Mouse (Mus musculus): Measurements from ENCODE around the gene Klf13. TPM values are rescaled to one million over a fixed set of nuclear protein-coding genes. Genes with fewer than 3 reads are reported as not detected.

The Klf13 gene
- polyA plus RNA-seq, 1 experiment = 20.1 TPM

DNA sequence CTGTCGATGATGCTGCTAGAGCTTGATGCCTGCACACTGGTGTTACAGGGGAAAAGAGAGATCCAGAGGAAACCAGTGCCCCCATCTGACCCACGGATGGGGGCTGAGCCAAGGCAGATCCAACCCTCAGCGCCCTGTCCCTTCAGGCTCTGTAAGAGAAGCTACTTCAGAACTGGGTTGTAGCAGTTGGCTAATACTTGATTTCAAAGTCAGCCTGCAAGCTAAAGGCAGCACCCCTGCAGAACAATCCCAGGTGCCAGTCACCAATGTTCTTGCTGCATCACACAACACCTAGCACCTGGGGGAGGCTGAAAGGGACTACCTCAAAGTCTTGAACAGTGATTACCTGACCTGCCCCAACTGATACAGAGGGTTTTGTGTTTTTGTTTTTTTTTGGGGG, 36.8 kb downstream of the Klf13 start:
- H3K27me3 ChIP-seq (ENCODE audit: control insufficient read depth, insufficient read depth, insufficient read length) = no peaks in the 10 kb centered on the region
- no peak overlapping the region for H3K4me3 ChIP-seq (ENCODE audit: insufficient read depth, poor library complexity, severe bottlenecking)
- TF ChIP-seq USF1 (IDR thresholded peaks at IDR 0.05; ENCODE audit: low read depth) = no peak
- no peak for TF ChIP-seq MAX (IDR thresholded peaks at IDR 0.05)
- TF ChIP-seq MYOD1 (IDR thresholded peaks at IDR 0.05; ENCODE audit: control insufficient read depth, insufficient read length, low read depth) = no peak
- TF ChIP-seq CTCF (IDR thresholded peaks at IDR 0.05; ENCODE audit: control insufficient read depth, insufficient read depth, insufficient read length) = no peak
- no peak for TF ChIP-seq MYOG (IDR thresholded peaks at IDR 0.05; ENCODE audit: control insufficient read depth, extremely low read depth, insufficient read length)
- no peak for TF ChIP-seq FOSL1 (IDR thresholded peaks at IDR 0.05; ENCODE audit: insufficient read depth, low read length, poor library complexity, severe bottlenecking)
- no peak for TF ChIP-seq CEBPB (IDR thresholded peaks at IDR 0.05; ENCODE audit: low read depth)
- H3K36me3 ChIP-seq (ENCODE audit: control insufficient read depth, insufficient read depth) = no peaks in the 10 kb centered on the region
- H3K79me2 ChIP-seq (ENCODE audit: control insufficient read depth, insufficient read depth) = peaks cover 97% of the 10 kb centered on the region
- peaks cover 73% of the 10 kb centered on the region for H3K79me3 ChIP-seq (ENCODE audit: low read depth)
- H3ac ChIP-seq (ENCODE audit: control insufficient read depth, insufficient read length, low read depth) = no peak overlapping the region

DNA sequence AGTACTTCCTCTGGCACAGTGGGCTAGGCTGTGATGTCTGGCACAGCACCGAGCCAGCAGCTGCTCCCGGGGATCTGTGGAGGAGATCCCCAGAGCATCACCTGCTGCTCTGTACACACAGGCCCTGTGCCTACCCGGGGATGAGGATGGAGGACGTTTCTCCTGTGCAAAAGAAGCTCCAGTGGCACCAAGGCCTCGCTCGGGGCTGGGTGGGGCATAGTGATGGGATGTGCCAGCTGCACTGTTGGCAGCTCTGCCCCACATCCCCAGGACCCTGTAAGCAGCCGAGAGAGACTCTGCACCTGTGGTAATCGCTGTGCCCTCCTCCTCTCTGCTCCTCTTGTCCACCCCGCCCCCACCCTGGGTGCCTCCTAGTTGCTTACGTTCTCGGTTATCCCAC, 37.4 kb downstream of the Klf13 start:
- H3K4me3 ChIP-seq (ENCODE audit: insufficient read depth, poor library complexity, severe bottlenecking) = no peak overlapping the region
- H3ac ChIP-seq (ENCODE audit: control insufficient read depth, insufficient read length, low read depth) = no peak overlapping the region
- H3K79me2 ChIP-seq (ENCODE audit: control insufficient read depth, insufficient read depth) = peaks cover 97% of the 10 kb centered on the region
- peaks cover 68% of the 10 kb centered on the region for H3K79me3 ChIP-seq (ENCODE audit: low read depth)
- TF ChIP-seq MYOD1 (IDR thresholded peaks at IDR 0.05; ENCODE audit: control insufficient read depth, insufficient read length, low read depth) = no peak
- TF ChIP-seq CEBPB (IDR thresholded peaks at IDR 0.05; ENCODE audit: low read depth) = no peak
- TF ChIP-seq FOSL1 (IDR thresholded peaks at IDR 0.05; ENCODE audit: insufficient read depth, low read length, poor library complexity, severe bottlenecking) = no peak
- TF ChIP-seq MYOG (IDR thresholded peaks at IDR 0.05; ENCODE audit: control insufficient read depth, extremely low read depth, insufficient read length) = no peak
- H3K36me3 ChIP-seq (ENCODE audit: control insufficient read depth, insufficient read depth) = no peaks in the 10 kb centered on the region
- H3K27me3 ChIP-seq (ENCODE audit: control insufficient read depth, insufficient read depth, insufficient read length) = no peaks in the 10 kb centered on the region

- TF ChIP-seq CEBPB (IDR thresholded peaks at IDR 0.05; ENCODE audit: low read depth) = no peak
- no peak overlapping the region for H3ac ChIP-seq (ENCODE audit: control insufficient read depth, insufficient read length, low read depth)
- peaks cover 97% of the 10 kb centered on the region for H3K79me2 ChIP-seq (ENCODE audit: control insufficient read depth, insufficient read depth)
- H3K27me3 ChIP-seq (ENCODE audit: control insufficient read depth, insufficient read depth, insufficient read length) = no peaks in the 10 kb centered on the region
- H3K4me3 ChIP-seq (ENCODE audit: insufficient read depth, poor library complexity, severe bottlenecking) = no peak overlapping the region
- H3K36me3 ChIP-seq (ENCODE audit: control insufficient read depth, insufficient read depth) = no peaks in the 10 kb centered on the region
- H3K79me3 ChIP-seq (ENCODE audit: low read depth) = peaks cover 67% of the 10 kb centered on the region
These were observed 38.3 kb downstream of the Klf13 start for GRCm38 (mm10) chr7:63900411-63900810.

- Histone ChIP-seq H3K36me3 (ENCODE audit: control insufficient read depth, insufficient read depth) (no peaks in the 10 kb centered on the region), H3K79me3 (ENCODE audit: low read depth) (peaks cover 63% of the 10 kb centered on the region), H3K27me3 (ENCODE audit: control insufficient read depth, insufficient read depth, insufficient read length) (no peaks in the 10 kb centered on the region), H3K79me2 (ENCODE audit: control insufficient read depth, insufficient read depth) (peaks cover 97% of the 10 kb centered on the region), H3K4me3 (ENCODE audit: insufficient read depth, poor library complexity, severe bottlenecking) (no peak overlapping the region), H3ac (ENCODE audit: control insufficient read depth, insufficient read length, low read depth) (no peak overlapping the region)
- TF ChIP-seq MAX (IDR thresholded peaks at IDR 0.05) (no peak), FOSL1 (IDR thresholded peaks at IDR 0.05; ENCODE audit: insufficient read depth, low read length, poor library complexity, severe bottlenecking) (no peak), CTCF (IDR thresholded peaks at IDR 0.05; ENCODE audit: control insufficient read depth, insufficient read depth, insufficient read length) (no peak), USF1 (IDR thresholded peaks at IDR 0.05; ENCODE audit: low read depth) (no peak), MYOD1 (IDR thresholded peaks at IDR 0.05; ENCODE audit: control insufficient read depth, insufficient read length, low read depth) (no peak), CEBPB (IDR thresholded peaks at IDR 0.05; ENCODE audit: low read depth) (no peak), MYOG (IDR thresholded peaks at IDR 0.05; ENCODE audit: control insufficient read depth, extremely low read depth, insufficient read length) (no peak)
These were observed 38.8 kb downstream of the Klf13 start for GRCm38 (mm10) chr7:63899925-63900324.

DNA sequence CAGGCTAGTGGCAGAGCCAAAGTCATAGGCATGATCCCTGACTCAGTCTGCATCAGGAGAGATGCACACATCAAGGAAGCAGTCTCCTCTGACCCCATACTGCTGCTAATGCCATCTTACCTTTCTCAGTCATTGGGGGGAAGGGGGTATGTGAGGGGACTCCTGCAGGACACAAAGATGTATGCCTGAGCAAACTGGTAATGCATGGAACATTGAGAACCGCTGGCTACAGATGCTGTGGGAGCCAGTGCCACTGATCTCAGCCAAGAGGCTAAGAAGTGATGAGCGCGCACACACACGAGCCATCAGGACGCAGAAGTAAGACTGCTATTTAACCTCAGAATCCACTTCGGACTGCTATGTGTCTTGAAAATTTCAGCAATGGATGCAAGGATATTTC, 40.5 kb downstream of the Klf13 start:
- no peak overlapping the region for H3ac ChIP-seq (ENCODE audit: control insufficient read depth, insufficient read length, low read depth)
- H3K79me3 ChIP-seq (ENCODE audit: low read depth) = peaks cover 60% of the 10 kb centered on the region
- H3K4me3 ChIP-seq (ENCODE audit: insufficient read depth, poor library complexity, severe bottlenecking) = no peak overlapping the region
- no peak for TF ChIP-seq MYOD1 (IDR thresholded peaks at IDR 0.05; ENCODE audit: control insufficient read depth, insufficient read length, low read depth)
- TF ChIP-seq CTCF (IDR thresholded peaks at IDR 0.05; ENCODE audit: control insufficient read depth, insufficient read depth, insufficient read length) = no peak
- TF ChIP-seq FOSL1 (IDR thresholded peaks at IDR 0.05; ENCODE audit: insufficient read depth, low read length, poor library complexity, severe bottlenecking) = no peak
- no peak for TF ChIP-seq CEBPB (IDR thresholded peaks at IDR 0.05; ENCODE audit: low read depth)
- no peaks in the 10 kb centered on the region for H3K27me3 ChIP-seq (ENCODE audit: control insufficient read depth, insufficient read depth, insufficient read length)
- H3K36me3 ChIP-seq (ENCODE audit: control insufficient read depth, insufficient read depth) = no peaks in the 10 kb centered on the region
- H3K79me2 ChIP-seq (ENCODE audit: control insufficient read depth, insufficient read depth) = peaks cover 97% of the 10 kb centered on the region

- Histone ChIP-seq H3K4me3 (ENCODE audit: insufficient read depth, poor library complexity, severe bottlenecking) (no peak overlapping the region), H3K79me3 (ENCODE audit: low read depth) (peaks cover 56% of the 10 kb centered on the region), H3ac (ENCODE audit: control insufficient read depth, insufficient read length, low read depth) (no peak overlapping the region), H3K36me3 (ENCODE audit: control insufficient read depth, insufficient read depth) (no peaks in the 10 kb centered on the region), H3K27me3 (ENCODE audit: control insufficient read depth, insufficient read depth, insufficient read length) (no peaks in the 10 kb centered on the region), H3K79me2 (ENCODE audit: control insufficient read depth, insufficient read depth) (peaks cover 97% of the 10 kb centered on the region)
- no peak for TF ChIP-seq CEBPB (IDR thresholded peaks at IDR 0.05; ENCODE audit: low read depth)
- no peak for TF ChIP-seq MYOD1 (IDR thresholded peaks at IDR 0.05; ENCODE audit: control insufficient read depth, insufficient read length, low read depth)
- TF ChIP-seq CTCF (IDR thresholded peaks at IDR 0.05; ENCODE audit: control insufficient read depth, insufficient read depth, insufficient read length) = no peak
- no peak for TF ChIP-seq MYOG (IDR thresholded peaks at IDR 0.05; ENCODE audit: control insufficient read depth, extremely low read depth, insufficient read length)
- TF ChIP-seq USF1 (IDR thresholded peaks at IDR 0.05; ENCODE audit: low read depth) = no peak
- TF ChIP-seq FOSL1 (IDR thresholded peaks at IDR 0.05; ENCODE audit: insufficient read depth, low read length, poor library complexity, severe bottlenecking) = no peak
- no peak for TF ChIP-seq MAX (IDR thresholded peaks at IDR 0.05)
These were observed 41.1 kb downstream of the Klf13 start for GRCm38 (mm10) chr7:63897655-63898054.
